Mouse (Mus musculus): ENCODE measurements around the gene Kif18b.

- TF ChIP-seq CTCF (IDR thresholded peaks at IDR 0.05; ENCODE audit: extremely low read depth, insufficient read depth, insufficient read length, insufficient replicate concordance), result no peak
- no peak for TF ChIP-seq POLR2A (IDR thresholded peaks at IDR 0.05; ENCODE audit: low read depth, low read length)
Observed at GRCm38 (mm10) chr11:102884616-102885219, 40.2 kb downstream of the Kif18b start, which contains the start of gene Fam187a.
